Mouse (Mus musculus) cerebellum, postnatal 10 days (tissue): ENCODE measurements around the gene Plekhh3.

Experiments used
- DNase-seq, 2 experiments: peaks; one replicate each; pipeline ENCODE4 v3.0.0; 2021; ENCODE audit warnings: mixed read lengths in 2 of 2

Plekhh3 gene

DNA sequence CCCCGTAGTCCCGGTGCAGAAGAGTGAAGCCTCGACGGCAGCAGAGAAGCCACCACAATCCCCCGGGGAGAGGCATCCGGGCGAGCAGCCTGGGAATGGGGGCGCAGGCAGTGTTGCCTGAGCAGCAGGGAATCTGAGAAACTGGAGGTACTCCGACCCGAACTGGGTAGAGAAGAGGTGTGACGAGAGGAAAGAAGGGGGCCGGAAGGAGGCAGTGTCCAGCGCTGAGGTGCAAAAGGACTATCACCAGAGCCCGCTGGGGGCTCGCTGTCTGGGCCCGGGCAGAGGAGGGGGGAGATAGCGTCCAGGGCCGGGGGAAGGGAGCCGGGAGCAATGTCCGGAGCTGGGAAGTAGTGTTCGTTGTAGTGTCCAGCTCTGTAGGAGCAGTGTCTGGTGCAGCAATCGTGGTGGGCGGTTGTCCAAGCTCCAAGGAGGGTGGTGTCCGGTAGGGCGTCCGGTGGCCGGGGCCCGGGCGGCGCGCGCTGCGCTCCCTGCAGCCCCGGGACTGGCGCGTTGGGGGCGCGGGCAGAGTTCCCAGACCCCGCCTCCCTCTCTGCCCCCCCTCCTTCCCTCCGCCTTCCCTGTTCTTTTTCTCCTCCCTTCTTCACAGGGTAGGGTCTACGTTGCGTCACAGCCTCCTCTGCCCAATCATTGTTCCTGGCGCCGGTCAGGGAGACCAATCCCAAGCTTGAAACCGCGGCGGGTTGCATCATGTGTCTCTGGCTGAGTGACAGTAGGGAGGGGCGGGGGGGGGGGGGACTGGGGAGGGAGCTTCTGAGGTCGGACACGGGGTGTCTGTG is at the start of gene Plekhh3:
Plekhh3 (minus strand) TSS at position 541 of the 800 bp plus-strand sequence.
- DNase-seq, result peak; percentile 97 to 98

- DNase-seq, result no peak
Measured at GRCm38 (mm10) chr11:101220853-101221252, 49.7 kb upstream of the Plekhh3 start.

- DNase-seq, result no peak
Measured at GRCm38 (mm10) chr11:101218436-101219055, 47.4 kb upstream of the Plekhh3 start.

GRCm38 (mm10) chr11:101216936-101217335 is 45.8 kb upstream of the Plekhh3 start:
- DNase-seq, result no peak

DNA sequence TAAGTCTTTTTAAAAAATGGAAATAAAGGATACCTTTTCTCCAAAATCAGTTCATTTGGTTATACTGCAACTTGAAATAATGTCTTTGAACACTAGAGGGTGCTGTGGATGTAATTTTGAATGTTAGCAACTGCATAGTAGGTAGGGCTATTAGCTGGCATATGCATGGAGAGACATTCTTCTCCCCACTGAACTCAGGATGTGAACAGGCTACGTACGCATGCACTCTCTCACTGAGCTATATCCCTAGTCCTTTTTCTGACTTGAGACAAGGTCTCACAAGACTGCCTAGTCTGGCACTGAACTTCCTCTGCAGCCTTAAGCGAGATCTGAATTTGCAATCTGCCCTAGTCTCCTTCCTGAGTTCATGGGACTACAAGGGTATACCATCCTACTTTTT is 40.8 kb upstream of the Plekhh3 start:
- peak; percentile 56 to 91 for DNase-seq

GRCm38 (mm10) chr11:101200986-101201385 is 29.8 kb upstream of the Plekhh3 start:
- DNase-seq, result peak; percentile 81 to 87

DNA sequence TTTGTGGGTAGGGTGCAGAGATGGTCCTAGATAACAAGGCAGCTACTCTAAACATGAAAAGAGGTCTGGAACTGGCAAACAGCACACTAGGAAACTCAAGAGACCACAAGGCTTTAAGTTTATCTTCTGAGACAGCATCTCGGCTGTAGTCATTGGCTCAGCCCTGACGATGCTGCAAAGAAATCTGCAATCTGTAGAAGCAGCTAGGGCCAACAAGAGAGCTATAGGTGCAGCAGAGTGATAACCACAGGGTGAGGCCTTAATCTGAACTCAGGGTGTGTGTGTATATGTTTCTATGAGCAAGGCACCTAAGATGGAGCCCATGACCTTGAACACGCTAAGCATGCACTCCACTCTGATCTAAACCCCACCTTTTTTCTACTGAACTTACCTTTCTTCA is 28.4 kb upstream of the Plekhh3 start:
- DNase-seq, result no peak

GRCm38 (mm10) chr11:101196175-101196574 is 25.0 kb upstream of the Plekhh3 start:
- DNase-seq, result no peak

DNA sequence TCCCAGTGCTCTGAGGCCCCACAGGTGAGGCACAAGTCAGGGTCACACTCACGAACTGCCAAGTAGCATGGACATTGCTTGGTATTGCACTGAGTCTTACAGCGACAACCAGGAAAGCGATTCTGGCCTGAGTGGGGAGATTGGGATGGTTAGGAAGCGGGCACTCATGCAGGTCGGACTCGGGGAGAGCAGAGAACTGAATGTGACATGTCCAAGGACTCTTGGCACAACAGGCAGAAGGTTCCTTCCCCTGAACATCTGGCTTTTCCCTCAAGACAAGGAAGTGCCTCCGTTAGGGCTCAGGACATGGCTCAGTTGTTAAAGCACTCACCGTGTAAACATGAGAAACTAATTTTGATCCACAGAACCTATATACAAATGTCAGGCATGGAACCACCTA is 24.4 kb upstream of the Plekhh3 start:
- DNase-seq, result no peak

DNA sequence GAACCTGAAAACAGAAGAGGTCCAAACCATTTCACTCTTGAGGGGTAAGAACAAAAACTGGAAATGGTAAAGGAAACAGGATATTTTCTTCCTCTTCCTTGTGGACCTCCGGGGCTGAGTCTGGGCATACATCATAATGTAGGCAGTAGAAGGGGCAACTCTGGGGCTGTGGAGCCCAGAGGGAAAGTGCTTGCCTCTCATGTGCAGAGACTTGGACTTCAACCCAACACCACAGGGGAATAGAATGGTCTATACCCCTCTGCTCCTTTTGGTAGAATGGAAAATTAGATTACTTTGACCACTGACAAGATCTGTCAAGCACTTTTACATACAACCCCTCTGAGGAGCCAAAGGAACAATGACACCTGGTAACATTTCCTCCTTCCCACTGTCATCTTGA is 23.9 kb upstream of the Plekhh3 start:
- no peak for DNase-seq

GRCm38 (mm10) chr11:101194643-101195042 is 23.5 kb upstream of the Plekhh3 start:
- no peak for DNase-seq

- peak; percentile 43 to 61 for DNase-seq
Measured at GRCm38 (mm10) chr11:101194137-101194536, 23.0 kb upstream of the Plekhh3 start.

GRCm38 (mm10) chr11:101193076-101193475 is 21.9 kb upstream of the Plekhh3 start:
- DNase-seq, result peak; percentile 53 to 59

DNA sequence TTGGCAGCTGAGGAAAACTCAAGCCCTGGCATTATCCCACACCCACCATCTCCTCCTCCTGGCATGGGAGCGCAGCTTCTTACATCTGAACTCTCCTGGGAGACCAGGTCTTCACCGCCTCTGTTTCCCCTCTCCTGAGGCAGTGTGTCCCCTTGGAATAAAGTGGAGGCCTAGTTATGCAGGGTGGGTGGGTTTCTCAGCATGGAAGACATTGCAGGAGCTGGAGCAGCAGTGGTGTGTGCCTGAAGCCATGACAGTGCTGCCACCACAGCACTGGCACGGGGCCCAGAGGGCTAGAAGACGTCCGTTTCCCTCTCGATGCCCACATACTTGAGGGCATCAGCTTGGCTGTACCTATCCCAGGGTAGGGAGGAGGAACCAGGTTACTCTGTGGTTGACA is 21.5 kb upstream of the Plekhh3 start:
- peak; percentile 76 to 77 for DNase-seq

GRCm38 (mm10) chr11:101191919-101192470 is 20.8 kb upstream of the Plekhh3 start:
- DNase-seq, result peak; percentile 63 to 65

GRCm38 (mm10) chr11:101190913-101191907 is 20.1 kb upstream of the Plekhh3 start:
- peak; percentile 74 to 79 for DNase-seq

DNA sequence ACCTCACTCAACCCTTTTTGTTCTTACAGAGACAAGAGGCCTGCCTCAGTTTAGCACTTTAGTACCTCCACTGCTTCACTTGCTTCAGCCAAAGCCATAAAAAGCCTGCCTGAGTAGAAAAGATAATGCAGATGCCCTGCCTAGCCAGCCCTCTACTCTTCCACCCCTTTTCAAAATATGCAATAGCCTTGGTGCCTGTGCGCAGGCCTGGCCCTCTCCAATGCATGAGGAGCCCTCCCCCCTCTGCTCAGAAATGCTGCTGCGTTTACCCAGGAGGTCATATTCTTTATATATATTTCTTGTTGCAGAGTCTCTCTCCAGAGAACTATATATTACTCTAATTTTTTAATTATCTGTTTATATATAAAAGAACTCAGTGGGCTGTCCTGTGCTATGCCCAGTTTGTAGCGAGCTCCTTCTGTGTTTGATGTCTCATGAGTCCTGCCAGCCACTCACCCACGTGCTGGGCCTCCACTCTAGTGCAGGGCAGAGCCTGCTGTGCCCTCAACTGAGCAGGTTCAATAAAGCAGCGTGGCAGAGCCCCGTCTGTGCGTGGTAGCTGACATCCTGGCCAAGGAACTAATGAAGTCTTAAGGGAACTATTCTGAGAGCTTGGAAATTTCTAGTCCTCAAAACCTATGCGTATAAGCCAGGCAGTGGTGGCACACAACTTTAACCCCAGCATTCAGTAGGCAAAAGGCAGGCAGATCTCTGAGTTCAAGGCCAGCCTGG is 19.2 kb upstream of the Plekhh3 start:
- DNase-seq, result peak; percentile 52 to 62

GRCm38 (mm10) chr11:101189495-101190180 is 18.5 kb upstream of the Plekhh3 start:
- peak; percentile 94 to 96 for DNase-seq

DNA sequence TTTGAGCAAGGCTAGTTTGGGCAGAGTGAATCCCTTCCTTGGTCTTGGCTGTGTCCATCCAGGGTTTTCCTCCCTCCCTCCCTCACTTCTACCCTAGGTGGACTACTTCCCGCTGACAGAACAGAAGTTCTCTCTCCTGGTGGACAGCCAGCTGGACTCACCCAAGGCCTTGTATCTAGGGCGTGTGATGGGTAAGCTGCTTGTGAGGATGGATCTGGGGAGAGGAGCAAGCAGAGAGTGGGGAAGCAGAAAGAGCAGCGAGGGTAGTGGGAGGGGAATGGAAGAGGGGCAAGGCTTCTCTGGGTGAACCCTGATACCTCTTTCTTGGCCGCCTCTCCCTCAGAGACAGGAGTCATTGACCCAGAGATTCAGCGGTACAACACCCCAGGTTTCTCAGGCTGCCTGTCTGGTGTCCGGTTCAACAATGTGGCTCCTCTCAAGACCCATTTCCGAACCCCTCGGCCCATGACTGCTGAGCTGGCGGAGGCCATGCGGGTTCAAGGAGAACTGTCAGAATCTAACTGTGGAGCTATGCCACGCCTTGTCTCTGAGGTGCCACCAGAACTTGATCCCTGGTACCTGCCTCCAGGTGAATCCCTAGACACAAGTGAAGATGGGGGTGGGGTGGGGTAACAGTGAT is 17.1 kb upstream of the Plekhh3 start:
- peak; percentile 89 to 91 for DNase-seq

- DNase-seq, result peak in 1 of 2 experiments; percentile 27
Measured at GRCm38 (mm10) chr11:101187541-101187940, 16.4 kb upstream of the Plekhh3 start.
